Mouse (Mus musculus): Measurements from ENCODE around the gene Nptxr.
A peak's percentile ranks its signal among the peaks of the same experiment; 100 is the strongest.

DNA sequence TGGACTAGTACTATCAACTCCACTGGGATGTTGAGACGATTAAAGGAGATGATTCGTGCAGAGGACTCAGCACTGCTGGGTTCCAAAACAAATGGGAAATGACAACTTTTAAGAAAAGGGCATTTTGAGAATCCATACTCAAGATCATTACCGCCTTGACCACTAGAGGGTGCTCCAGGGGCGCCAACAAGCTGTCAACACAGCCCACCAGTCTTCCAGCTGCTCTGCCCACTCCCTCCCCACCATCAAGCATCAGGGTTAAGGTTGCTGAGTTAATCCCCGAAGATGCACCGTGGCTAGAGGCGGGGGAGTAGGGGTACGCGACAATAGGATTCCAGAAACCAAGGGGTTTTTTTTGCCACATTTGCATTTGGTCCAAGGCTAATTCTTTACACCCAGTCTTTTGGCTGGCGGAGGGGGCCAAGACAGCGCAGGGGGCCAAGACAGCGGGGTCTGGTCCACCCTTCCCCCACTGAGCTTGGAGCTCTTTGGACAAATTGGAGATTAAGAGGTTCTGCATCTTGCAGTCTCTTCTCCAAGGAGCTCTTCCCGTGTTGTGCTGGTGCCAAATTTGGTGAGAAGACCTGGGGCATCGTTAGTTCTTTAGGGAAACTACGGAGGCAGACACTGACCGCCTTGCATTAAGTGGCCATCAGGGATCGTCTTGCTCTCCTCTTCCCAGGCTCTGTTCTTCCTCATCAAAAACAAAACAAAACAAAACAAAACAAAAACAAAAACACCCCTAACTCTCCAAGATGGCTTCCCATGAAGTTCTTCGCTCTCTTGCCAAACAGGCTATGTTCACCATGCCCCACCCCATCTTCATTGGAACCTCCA is 27.7 kb upstream of the Nptxr start:
- TF ChIP-seq POLR2A (IDR thresholded peaks at IDR 0.05; ENCODE audit: borderline replicate concordance, extremely low read depth, insufficient read depth, insufficient read length, poor library complexity, severe bottlenecking) (no peak), CTCF (IDR thresholded peaks at IDR 0.05; ENCODE audit: borderline replicate concordance, extremely low read depth, insufficient read depth, insufficient read length) (peak; percentile 96)
